Mouse (Mus musculus): ENCODE measurements at regions not wholly inside any gene's neighbourhood (a gene's known extent, or its start where the extent isn't known, plus 50 kb on each side); places are given as distances from the start of the nearest gene placed in this dataset.
A peak's percentile ranks its signal among the peaks of the same experiment; 100 is the strongest.

DNA sequence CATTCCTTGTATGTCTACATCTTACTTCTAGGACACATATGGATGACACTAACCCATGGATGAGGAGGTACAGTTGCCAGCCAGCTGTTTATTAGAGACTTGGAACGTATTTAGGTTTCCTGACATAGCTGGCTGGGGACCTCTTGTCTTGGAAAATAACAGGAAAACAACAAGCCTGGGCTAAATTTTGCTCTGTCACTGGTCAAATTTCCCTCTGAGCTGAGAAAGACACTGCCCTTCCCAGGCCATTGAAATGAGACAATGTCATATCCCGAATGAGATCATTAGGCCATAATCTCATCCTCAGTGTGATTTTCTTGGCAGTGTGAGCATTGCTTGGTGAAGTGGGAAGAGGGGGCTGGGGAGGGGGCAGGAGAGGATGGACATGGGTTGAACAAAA is 321.9 kb upstream of the Pard3b start:
- DNase-seq (ENCODE audit: low spot score) = no peak
- H3K4me1 ChIP-seq = peaks cover 18% of the 10 kb centered on the region
- no peak overlapping the region for H3K4me3 ChIP-seq
- peaks cover 11% of the 10 kb centered on the region; the same call in 1 of the 2 replicates for H3K27me3 ChIP-seq (replicated peaks; ENCODE audit: low read depth, poor library complexity, severe bottlenecking)
- H3K36me3 ChIP-seq (replicated peaks) = no peaks in the 10 kb centered on the region
- no peak overlapping the region for H3K27ac ChIP-seq (replicated peaks)
- no peaks in the 10 kb centered on the region for H3K9me3 ChIP-seq
- WGBS = 81% methylated on average over 2 of the region's 2 CpGs

- Histone ChIP-seq H3K36me3 (replicated peaks) (no peaks in the 10 kb centered on the region), H3K27ac (replicated peaks) (no peak overlapping the region), H3K9me3 (no peaks in the 10 kb centered on the region), H3K27me3 (replicated peaks; ENCODE audit: low read depth, poor library complexity, severe bottlenecking) (peaks cover 5% of the 10 kb centered on the region; the same call in 1 of the 2 replicates), H3K4me3 (no peak overlapping the region), H3K4me1 (peaks cover 13% of the 10 kb centered on the region; the same call in 1 of the 2 replicates)
- no peak for DNase-seq (ENCODE audit: low spot score)
- 87% methylated on average over 1 of the region's 1 CpGs for WGBS
Measured at GRCm38 (mm10) chr1:61318042-61318441, 320.6 kb upstream of the Pard3b start.

DNA sequence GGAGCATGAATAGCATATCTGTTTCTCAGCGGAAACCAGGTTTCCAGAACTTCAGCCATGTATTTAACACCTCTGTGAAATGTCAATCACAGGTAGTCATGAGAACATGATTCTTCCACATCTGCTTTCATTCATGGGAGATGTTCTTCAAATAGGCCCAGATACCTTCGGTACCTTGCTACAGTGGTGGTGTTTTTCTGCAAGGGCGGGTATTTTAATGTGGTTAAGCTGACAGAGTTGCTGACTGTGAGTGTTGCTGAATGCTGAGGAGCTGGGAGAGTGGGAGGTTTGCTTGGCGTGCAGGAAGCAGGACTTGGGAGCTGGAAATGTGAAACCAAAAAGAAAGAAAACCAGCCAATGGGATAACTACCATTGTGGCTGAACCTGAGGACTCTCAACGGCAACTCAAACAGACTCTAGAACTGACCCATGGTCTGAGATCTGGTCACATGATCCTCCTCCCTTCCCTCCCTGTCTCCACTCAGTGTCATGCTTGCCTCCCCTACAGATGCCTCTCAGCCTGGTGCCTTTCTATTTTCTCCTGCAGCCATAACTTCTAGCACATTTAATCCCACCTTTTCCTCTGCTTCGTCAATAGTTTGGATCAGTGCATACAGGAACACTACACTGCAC is 317.0 kb upstream of the Pard3b start:
- Histone ChIP-seq H3K27ac (replicated peaks) (no peak overlapping the region), H3K36me3 (replicated peaks) (no peaks in the 10 kb centered on the region), H3K27me3 (replicated peaks; ENCODE audit: low read depth, poor library complexity, severe bottlenecking) (peaks cover 9% of the 10 kb centered on the region; the same call in 1 of the 2 replicates), H3K4me1 (peaks cover 13% of the 10 kb centered on the region; the same call in 1 of the 2 replicates), H3K9me3 (no peaks in the 10 kb centered on the region), H3K4me3 (no peak overlapping the region)
- 72% methylated on average over 6 of the region's 6 CpGs for WGBS
- no peak for DNase-seq (ENCODE audit: low spot score)

- Histone ChIP-seq H3K27ac (replicated peaks) (no peak overlapping the region), H3K36me3 (replicated peaks) (no peaks in the 10 kb centered on the region), H3K4me3 (no peak overlapping the region), H3K4me1 (peaks cover 13% of the 10 kb centered on the region), H3K27me3 (replicated peaks; ENCODE audit: low read depth, poor library complexity, severe bottlenecking) (peaks cover 10% of the 10 kb centered on the region; the same call in 1 of the 2 replicates), H3K9me3 (no peaks in the 10 kb centered on the region)
- DNase-seq (ENCODE audit: low spot score) = peak; percentile 27
- WGBS = 60% methylated on average over 2 of the region's 2 CpGs
Measured at GRCm38 (mm10) chr1:61331456-61331855, 307.2 kb upstream of the Pard3b start.

DNA sequence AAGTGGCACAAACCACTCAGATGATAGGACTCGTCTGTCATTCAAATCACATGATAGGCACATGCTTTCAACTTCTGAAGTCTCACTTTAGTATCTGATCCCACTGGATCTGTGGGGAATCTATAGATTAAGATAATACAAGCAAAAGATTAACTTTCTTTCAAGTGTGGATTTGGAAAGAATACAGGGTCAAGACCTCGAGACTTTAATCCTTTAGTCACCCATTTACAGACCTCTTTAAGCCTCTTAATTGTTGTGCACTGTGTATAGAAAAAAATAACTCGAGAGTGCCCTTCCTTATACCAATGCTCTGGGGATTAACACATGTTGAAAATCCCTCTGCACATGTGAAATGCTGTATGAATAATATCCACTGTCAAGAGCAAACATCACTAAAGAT is 306.7 kb upstream of the Pard3b start:
- Histone ChIP-seq H3K4me1 (peaks cover 13% of the 10 kb centered on the region), H3K27ac (replicated peaks) (no peak overlapping the region), H3K27me3 (replicated peaks; ENCODE audit: low read depth, poor library complexity, severe bottlenecking) (peaks cover 10% of the 10 kb centered on the region; the same call in 1 of the 2 replicates), H3K9me3 (no peaks in the 10 kb centered on the region), H3K36me3 (replicated peaks) (no peaks in the 10 kb centered on the region), H3K4me3 (no peak overlapping the region)
- WGBS = 48% methylated on average over 3 of the region's 3 CpGs
- no peak for DNase-seq (ENCODE audit: low spot score)

DNA sequence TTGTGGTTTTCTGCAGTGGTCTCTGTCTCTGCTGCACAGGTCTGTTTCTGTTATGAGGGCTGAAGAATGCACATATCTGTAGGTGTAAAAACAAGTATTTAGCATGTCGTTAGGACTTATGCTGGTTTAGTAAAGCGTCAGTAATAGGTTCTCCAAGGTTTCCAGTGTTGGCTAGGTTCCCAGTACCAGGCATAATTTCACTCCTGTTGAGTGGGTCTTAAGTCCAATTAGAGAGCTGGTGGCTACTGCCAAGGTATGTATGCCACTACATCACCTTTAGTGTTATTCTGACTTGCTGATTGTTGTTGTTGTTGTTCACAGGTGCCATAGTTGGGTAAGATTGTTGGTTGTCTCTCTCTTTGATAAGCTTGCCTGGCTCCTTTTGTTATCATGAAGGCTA is 302.3 kb upstream of the Pard3b start:
- Histone ChIP-seq H3K4me3 (no peak overlapping the region), H3K27ac (replicated peaks) (no peak overlapping the region), H3K27me3 (replicated peaks; ENCODE audit: low read depth, poor library complexity, severe bottlenecking) (peaks cover 4% of the 10 kb centered on the region; the same call in 1 of the 2 replicates), H3K36me3 (replicated peaks) (no peaks in the 10 kb centered on the region), H3K4me1 (peaks cover 13% of the 10 kb centered on the region), H3K9me3 (no peaks in the 10 kb centered on the region)
- WGBS = 85% methylated on average over 2 of the region's 2 CpGs
- no peak for DNase-seq (ENCODE audit: low spot score)

DNA sequence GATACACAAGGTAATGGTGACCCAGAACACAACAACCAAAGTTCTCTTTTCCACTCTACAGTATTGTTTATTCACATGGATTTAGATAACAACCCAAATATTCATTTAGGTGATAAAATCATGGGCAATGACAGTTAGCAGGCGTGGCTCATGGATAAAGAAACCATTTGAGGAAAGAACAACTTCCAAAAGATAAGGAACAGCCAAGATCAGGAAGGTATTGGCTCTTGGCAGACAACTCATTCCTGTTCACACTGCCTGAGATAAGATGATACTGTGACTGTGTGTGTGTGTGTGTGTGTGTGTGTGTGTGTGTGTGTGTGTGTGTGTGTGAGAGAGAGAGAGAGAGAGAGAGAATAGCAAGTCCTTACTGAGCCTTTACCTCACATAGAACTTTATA is 285.7 kb upstream of the Pard3b start:
- H3K27me3 ChIP-seq (replicated peaks; ENCODE audit: low read depth, poor library complexity, severe bottlenecking) = no peaks in the 10 kb centered on the region
- no peak overlapping the region for H3K4me3 ChIP-seq
- WGBS = 81% methylated on average over 1 of the region's 1 CpGs
- peaks cover 24% of the 10 kb centered on the region for H3K4me1 ChIP-seq
- no peak for DNase-seq (ENCODE audit: low spot score)
- H3K9me3 ChIP-seq = no peaks in the 10 kb centered on the region
- no peaks in the 10 kb centered on the region for H3K36me3 ChIP-seq (replicated peaks)
- no peak overlapping the region for H3K27ac ChIP-seq (replicated peaks)

GRCm38 (mm10) chr1:61353481-61353880 is 285.1 kb upstream of the Pard3b start:
- Histone ChIP-seq H3K27ac (replicated peaks) (no peak overlapping the region), H3K4me3 (no peak overlapping the region), H3K4me1 (peaks cover 24% of the 10 kb centered on the region), H3K9me3 (no peaks in the 10 kb centered on the region), H3K36me3 (replicated peaks) (no peaks in the 10 kb centered on the region), H3K27me3 (replicated peaks; ENCODE audit: low read depth, poor library complexity, severe bottlenecking) (no peaks in the 10 kb centered on the region)
- WGBS = 11% methylated on average over 3 of the region's 3 CpGs
- DNase-seq (ENCODE audit: low spot score) = no peak

DNA sequence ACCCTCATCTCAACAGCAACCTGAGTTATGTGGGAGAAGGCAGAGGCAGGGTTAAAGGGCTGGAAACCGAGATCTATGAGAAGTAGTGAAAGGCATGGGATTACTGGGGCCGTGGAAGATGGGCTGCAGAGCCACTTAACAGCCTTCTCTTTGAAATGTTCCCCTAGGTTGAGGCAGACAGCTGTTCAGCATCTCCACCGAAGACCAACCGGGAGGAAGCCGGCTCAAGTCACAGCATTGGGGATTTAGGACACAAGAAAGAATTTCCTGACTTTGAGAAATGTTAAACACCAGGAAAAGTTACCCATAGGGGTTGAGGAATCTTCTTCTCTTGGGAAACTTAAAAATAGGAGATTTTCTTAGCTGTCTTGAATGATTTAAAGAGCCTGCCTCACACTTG is 283.4 kb upstream of the Pard3b start:
- Histone ChIP-seq H3K4me1 (peaks cover 28% of the 10 kb centered on the region), H3K4me3 (no peak overlapping the region), H3K27me3 (replicated peaks; ENCODE audit: low read depth, poor library complexity, severe bottlenecking) (no peaks in the 10 kb centered on the region), H3K36me3 (replicated peaks) (no peaks in the 10 kb centered on the region), H3K27ac (replicated peaks) (no peak overlapping the region), H3K9me3 (no peaks in the 10 kb centered on the region)
- WGBS = 56% methylated on average over 5 of the region's 5 CpGs
- DNase-seq (ENCODE audit: low spot score) = no peak

DNA sequence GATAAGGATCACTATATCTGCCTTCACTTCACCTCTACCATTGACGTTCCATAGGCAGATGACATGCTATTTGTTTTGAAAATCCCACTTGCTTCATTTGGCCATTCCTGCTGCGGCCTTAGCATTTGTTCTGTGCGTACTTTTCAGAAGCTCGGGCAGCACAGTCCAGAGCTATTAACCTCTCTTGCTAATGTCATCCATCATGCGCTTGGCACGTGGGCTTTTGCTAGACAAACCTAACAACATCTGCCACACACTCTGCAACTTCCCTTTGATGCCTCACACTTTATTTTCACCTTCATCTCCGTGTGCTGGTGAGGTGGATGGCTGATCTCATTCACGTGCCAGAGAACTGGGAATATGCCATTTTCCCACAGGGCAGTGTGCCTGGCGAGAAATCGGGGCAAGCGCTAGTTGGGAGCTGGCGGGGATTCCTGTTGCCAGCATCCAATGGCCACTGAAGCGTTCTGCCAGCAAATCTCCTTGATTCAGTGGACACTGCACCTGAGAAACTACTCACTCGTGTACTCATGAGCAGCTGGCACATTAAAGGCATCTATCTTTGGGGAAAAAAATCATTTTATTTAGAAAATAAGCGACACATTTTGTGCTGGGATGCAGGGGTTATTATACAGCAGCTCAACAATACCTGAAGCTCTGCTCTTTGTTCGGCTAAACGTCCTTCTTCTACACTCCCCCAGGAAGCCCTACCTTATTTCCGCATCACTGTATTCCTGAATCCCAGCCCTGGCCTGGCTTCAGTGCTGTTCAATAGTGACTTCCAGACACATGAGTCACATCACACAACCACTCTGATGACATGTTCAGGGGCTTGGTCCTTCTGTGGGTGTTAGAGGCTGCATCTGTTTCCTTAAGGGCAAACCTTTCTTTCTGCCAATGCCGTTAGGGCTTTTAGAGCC is 279.4 kb upstream of the Pard3b start:
- Histone ChIP-seq H3K4me1 (peaks cover 16% of the 10 kb centered on the region), H3K27ac (replicated peaks) (no peak overlapping the region), H3K9me3 (no peaks in the 10 kb centered on the region), H3K4me3 (no peak overlapping the region), H3K27me3 (replicated peaks; ENCODE audit: low read depth, poor library complexity, severe bottlenecking) (no peaks in the 10 kb centered on the region), H3K36me3 (replicated peaks) (no peaks in the 10 kb centered on the region)
- 77% methylated on average over 19 of the region's 19 CpGs for WGBS
- no peak for DNase-seq (ENCODE audit: low spot score)

DNA sequence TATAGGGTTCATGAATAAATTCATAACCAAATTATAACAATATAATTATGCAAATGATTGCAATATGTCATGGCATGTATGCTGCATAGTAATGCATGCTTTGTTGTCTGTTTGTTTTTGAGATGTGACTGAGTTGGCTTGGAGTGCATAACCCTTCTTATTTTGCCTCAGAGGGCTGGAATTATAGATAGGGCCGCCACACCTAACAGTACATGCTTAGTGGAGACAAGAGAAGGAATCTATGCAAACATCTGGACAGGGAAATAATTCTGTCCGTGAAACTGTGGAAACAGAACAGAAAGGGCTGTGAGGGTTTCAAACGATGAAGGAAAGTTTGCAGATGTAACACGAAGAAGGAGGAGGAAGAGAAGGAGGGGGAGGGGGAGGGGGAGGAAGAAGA is 266.0 kb upstream of the Pard3b start:
- no peak overlapping the region for H3K27ac ChIP-seq (replicated peaks)
- no peak overlapping the region for H3K4me3 ChIP-seq
- H3K36me3 ChIP-seq (replicated peaks) = no peaks in the 10 kb centered on the region
- H3K27me3 ChIP-seq (replicated peaks; ENCODE audit: low read depth, poor library complexity, severe bottlenecking) = 0 out of 2 replicates have a peak, but pooled peaks cover under 1% of the 10 kb centered on the region
- peaks cover 5% of the 10 kb centered on the region; the same call in 1 of the 2 replicates for H3K9me3 ChIP-seq
- peaks cover 19% of the 10 kb centered on the region for H3K4me1 ChIP-seq
- DNase-seq (ENCODE audit: low spot score) = no peak
- 71% methylated on average over 4 of the region's 4 CpGs for WGBS

GRCm38 (mm10) chr1:61373661-61374491 is 264.7 kb upstream of the Pard3b start:
- WGBS = 73% methylated on average over 17 of the region's 17 CpGs
- DNase-seq (ENCODE audit: low spot score) = no peak
- Histone ChIP-seq H3K9me3 (peaks cover 5% of the 10 kb centered on the region; the same call in 1 of the 2 replicates), H3K27ac (replicated peaks) (no peak overlapping the region; the same call in 1 of the 2 replicates), H3K4me1 (peaks cover 22% of the 10 kb centered on the region), H3K36me3 (replicated peaks) (no peaks in the 10 kb centered on the region), H3K27me3 (replicated peaks; ENCODE audit: low read depth, poor library complexity, severe bottlenecking) (peaks cover 13% of the 10 kb centered on the region), H3K4me3 (no peak overlapping the region)

Measured in embryonic facial prominence, embryonic 10.5 days (tissue).